Mouse (Mus musculus) liver, adult 2 months (tissue): ENCODE results near the gene Higd2a.

Source experiments
- CTCF ChIP-seq: fragments of 200-500 bp; IDR thresholded peaks from 2 replicates; pipeline ENCODE4 v1.5.1; 2011; ENCODE audit warnings: low read depth, low read length, control low read depth
- POLR2A ChIP-seq: fragments of 200-500 bp; IDR thresholded peaks from 2 replicates; pipeline ENCODE4 v1.6.1; 2011; ENCODE audit warnings: low read length, control low read depth; ENCODE audit not compliant: insufficient read depth; ENCODE audit errors: extremely low read depth

DNA sequence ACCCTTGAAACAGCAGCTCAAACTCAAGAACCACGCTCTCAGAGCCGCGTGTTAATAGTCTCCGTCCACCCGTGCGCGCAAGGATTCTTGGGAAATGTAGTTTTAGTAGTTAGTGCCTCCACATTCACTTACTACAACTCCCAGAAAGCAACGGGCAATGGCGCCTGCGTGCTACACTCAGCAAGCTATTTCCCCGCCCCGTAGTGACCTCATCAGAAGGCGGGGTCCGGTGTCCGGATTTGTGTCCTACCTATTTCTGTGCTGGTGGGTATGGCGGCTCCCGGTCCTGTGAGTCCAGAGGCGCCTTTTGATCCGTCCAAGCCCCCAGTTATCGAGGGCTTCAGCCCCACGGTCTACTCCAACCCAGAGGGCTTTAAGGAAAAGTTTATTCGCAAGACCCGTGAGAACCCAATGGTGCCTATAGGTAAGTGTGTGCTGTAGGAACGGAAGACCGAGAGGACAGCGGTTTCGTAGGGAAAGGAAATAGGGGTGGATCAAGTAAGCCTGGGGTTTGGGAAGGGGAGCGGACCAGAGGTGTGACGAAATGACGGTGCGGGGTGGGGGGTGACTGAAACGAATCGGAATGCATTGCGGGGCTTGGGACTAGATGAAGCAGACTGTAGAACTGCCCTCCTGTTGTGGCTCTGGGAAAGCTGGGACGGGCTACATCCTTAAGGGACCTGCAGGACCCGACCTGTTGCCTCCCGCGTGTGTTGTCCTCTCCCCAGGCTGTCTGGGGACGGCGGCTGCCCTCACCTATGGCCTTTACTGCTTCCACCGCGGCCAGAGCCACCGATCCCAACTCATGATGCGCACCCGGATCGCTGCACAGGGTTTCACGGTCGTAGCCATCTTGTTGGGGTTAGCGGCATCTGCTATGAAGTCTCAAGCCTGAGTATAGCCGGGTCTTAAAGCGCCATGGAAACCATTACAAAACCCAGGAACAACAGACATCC is at the start of gene Higd2a, which contains the start of gene Nop16:
- TF ChIP-seq CTCF, result no peak
- peak; percentile 64 for TF ChIP-seq POLR2A
